Mouse (Mus musculus) thymus, adult 2 months (tissue): ENCODE results near the gene Nipa2. TPM values are rescaled to one million over a fixed set of nuclear protein-coding genes. Genes with fewer than 3 reads are reported as not detected.

Source experiments
- DNase-seq: peaks from one replicate; pipeline ENCODE4 v3.0.0; 2021
- H3K27ac ChIP-seq: fragments of 200-500 bp; 2 replicates; pipeline ENCODE4 v1.5.1; 2012; ENCODE audit warnings: low read length, control low read depth; ENCODE audit not compliant: control insufficient read depth, insufficient read depth
- H3K27me3 ChIP-seq: fragments of 200-500 bp; 2 replicates; pipeline ENCODE4 v1.6.1; 2012; ENCODE audit warnings: mild to moderate bottlenecking, low read length, moderate library complexity, mixed read lengths; ENCODE audit not compliant: control insufficient read depth, insufficient read depth
- H3K36me3 ChIP-seq: fragments of 200-500 bp; 2 replicates; pipeline ENCODE4 v1.6.1; 2012; ENCODE audit warnings: mild to moderate bottlenecking, low read length, moderate library complexity; ENCODE audit not compliant: control insufficient read depth, insufficient read depth
- H3K4me1 ChIP-seq: fragments of 200-500 bp; replicated peaks from 2 replicates; pipeline ENCODE4 v1.6.1; 2012; ENCODE audit warnings: low read length; ENCODE audit not compliant: control insufficient read depth, insufficient read depth
- H3K4me3 ChIP-seq: fragments of 200-500 bp; 2 replicates; pipeline ENCODE4 v1.5.1; 2012; ENCODE audit warnings: mild to moderate bottlenecking, low read length, control low read depth, moderate library complexity; ENCODE audit not compliant: control insufficient read depth, insufficient read depth
- CTCF ChIP-seq: fragments of 200-500 bp; IDR thresholded peaks from 2 replicates; pipeline ENCODE4 v1.5.1; 2012; ENCODE audit warnings: mild to moderate bottlenecking, control low read depth, low read length, moderate library complexity, borderline replicate concordance; ENCODE audit not compliant: control insufficient read depth, poor library complexity, insufficient read depth; ENCODE audit errors: extremely low read depth
- POLR2A ChIP-seq: fragments of 200-500 bp; IDR thresholded peaks from 2 replicates; pipeline ENCODE4 v1.6.1; 2012; ENCODE audit warnings: mild to moderate bottlenecking, low read length, control low read depth, moderate library complexity; ENCODE audit not compliant: control insufficient read depth, poor library complexity, insufficient read depth; ENCODE audit errors: extremely low read depth
- WGBS: fragments of 180-500 bp; shearing (Covaris S2); methylation state at CpG from one replicate; pipeline ENCODE4 v1.1.7; 2018; 5-methylcytosine and 5-hydroxymethylcytosine counted together
- polyA plus RNA-seq: library from polyadenylated mRNA; depleted of rRNA; stranded (reverse); fragments of >200 nt; gene quantifications from 2 replicates; pipeline ENCODE4 v1.2.3, GENCODE M21; 2012; rRNA removed

Nipa2 gene
- polyA plus RNA-seq, 1 experiment, result 18.1 TPM

DNA sequence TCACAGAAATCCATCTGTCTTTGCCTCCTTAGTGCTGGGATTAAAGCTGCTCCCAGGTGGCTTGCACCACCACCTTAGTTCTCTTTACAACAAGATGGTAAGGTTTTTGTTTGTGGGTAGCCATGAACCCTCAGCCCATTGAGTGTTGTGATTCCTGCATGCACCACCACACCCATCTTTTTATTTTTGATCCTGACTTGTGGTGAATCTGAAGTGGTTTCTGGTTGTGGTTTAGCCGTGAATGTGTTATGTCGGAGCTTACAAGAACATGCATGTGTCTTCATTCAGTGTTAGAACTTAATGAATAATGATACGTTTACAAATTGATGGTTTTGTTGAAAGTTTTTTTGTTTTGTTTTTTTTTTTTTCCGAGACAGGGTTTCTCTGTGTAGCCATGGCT lies 72.3 kb downstream of the Nipa2 start:
- no peak for DNase-seq
- H3K27ac ChIP-seq, result no peak overlapping the region
- TF ChIP-seq CTCF (no peak), POLR2A (no peak)
- WGBS, result 30% methylated on average over 4 of the region's 4 CpGs
- H3K4me1 ChIP-seq, result no peaks in the 10 kb centered on the region
- no peaks in the 10 kb centered on the region for H3K36me3 ChIP-seq
- H3K27me3 ChIP-seq, result no peaks in the 10 kb centered on the region
- H3K4me3 ChIP-seq, result no peak overlapping the region

DNA sequence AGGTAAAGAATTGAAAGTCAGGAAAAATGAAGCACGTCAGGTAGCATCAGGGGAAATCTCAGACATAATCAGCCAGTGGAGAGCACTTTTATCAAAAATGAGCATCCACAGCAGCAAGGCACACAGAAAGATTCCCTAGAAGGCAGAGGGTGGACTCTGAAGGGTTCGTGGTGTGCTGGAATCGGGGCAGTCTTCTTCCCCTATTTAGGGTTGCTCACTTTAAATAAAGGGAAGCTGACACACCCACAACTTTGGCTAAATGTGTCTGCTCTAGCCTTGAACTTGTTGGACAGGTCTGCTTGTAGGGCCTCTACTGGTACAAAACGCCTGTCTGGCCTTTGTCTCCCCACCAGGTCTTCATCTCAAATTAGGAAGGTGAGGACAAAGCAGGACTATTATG lies 73.7 kb downstream of the Nipa2 start:
- H3K27me3 ChIP-seq, result no peaks in the 10 kb centered on the region
- no peak for TF ChIP-seq POLR2A
- no peaks in the 10 kb centered on the region for H3K4me1 ChIP-seq
- WGBS, result 88% methylated on average over 4 of the region's 4 CpGs
- no peak for DNase-seq
- H3K36me3 ChIP-seq, result no peaks in the 10 kb centered on the region
- no peak overlapping the region for H3K27ac ChIP-seq
- no peak overlapping the region for H3K4me3 ChIP-seq

Other genes starting within 250 kb of the Nipa2 start
- gene Siglech, start 194.3 kb downstream of the Nipa2 start, polyA plus RNA-seq, result 17.5 and 20.5 TPM in 2 replicates
- 5.9 and 6.0 TPM in 2 replicates for gene Tubgcp5, start 168.3 kb downstream of the Nipa2 start, polyA plus RNA-seq
- 14.0 and 15.7 TPM in 2 replicates for gene Cyfip1, start 120.7 kb downstream of the Nipa2 start, polyA plus RNA-seq
- 0.74 and 0.80 TPM in 2 replicates for gene Nipa1, start 57.5 kb upstream of the Nipa2 start, polyA plus RNA-seq
- 32.0 and 33.1 TPM in 2 replicates for gene Herc2, start 87.7 kb upstream of the Nipa2 start, polyA plus RNA-seq